Mouse (Mus musculus): ENCODE results near the gene Prkcd. TPM values are rescaled to one million over a fixed set of nuclear protein-coding genes. Genes with fewer than 3 reads are reported as not detected.

Prkcd gene
- polyA plus RNA-seq, 1 experiment = 47.5 TPM

DNA sequence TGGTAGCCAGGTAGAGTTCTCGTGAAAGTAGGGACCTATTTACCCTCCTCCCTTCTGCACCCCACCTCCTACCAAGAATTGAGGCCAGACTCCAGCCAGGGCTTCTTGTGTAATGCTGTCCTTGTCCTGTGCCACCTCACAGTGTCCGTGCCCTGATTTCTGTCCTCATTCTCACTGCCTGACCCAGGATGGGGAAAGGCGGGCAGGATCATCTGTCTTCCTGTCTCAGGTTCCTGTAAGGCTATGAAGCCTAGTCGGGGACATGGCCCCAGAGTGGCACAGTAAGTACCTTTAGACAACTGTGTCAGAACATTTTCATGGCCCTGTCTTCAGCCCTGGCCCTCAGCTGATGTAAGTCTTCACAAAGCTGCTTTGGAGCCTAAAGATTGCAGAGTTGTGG lies 12.7 kb upstream of the Prkcd start:
- H3K27me3 ChIP-seq (ENCODE audit: control insufficient read depth, insufficient read depth, low read length, poor library complexity, severe bottlenecking) = no peaks in the 10 kb centered on the region
- no peaks in the 10 kb centered on the region for H3K4me1 ChIP-seq (ENCODE audit: control insufficient read depth, insufficient read depth, low read length)
- no peak overlapping the region for H3K27ac ChIP-seq (ENCODE audit: insufficient read depth, low read length)
- no peaks in the 10 kb centered on the region for H3K36me3 ChIP-seq (ENCODE audit: control insufficient read depth, insufficient read depth, low read length, poor library complexity, severe bottlenecking)
- no peak for TF ChIP-seq CTCF (IDR thresholded peaks at IDR 0.05; ENCODE audit: low read depth, low read length)
- TF ChIP-seq POLR2A (IDR thresholded peaks at IDR 0.05; ENCODE audit: insufficient read depth, low read length) = no peak
- no peak for TF ChIP-seq EP300 (IDR thresholded peaks at IDR 0.05; ENCODE audit: insufficient read depth, low read depth, low read length)
- H3K4me3 ChIP-seq (ENCODE audit: low read depth, low read length) = no peak overlapping the region
- H3K9ac ChIP-seq (ENCODE audit: low read depth, poor library complexity, severe bottlenecking) = no peak overlapping the region
- H3K9me3 ChIP-seq (replicated peaks; ENCODE audit: control insufficient read depth, insufficient read depth, low read length, poor library complexity, severe bottlenecking) = no peaks in the 10 kb centered on the region

DNA sequence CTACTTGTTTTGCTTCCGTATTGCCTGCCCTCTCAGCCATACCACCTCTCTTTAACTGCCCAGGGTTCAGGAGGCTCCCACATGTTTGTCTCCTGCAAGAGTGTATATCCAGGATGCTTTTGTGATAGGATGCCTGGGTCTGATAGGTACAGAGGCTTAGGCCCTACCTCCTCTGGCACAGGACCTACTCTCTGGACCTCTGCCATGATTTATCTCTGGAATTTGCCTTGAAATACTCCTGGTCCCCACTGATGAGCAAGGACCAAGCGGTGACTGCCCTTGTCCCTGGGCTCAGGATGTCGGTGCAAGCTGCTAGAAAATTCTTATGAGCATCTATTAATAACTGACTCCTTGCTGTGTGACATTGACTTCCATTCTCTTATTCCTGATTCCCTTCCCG lies 12.0 kb upstream of the Prkcd start:
- Histone ChIP-seq H3K27me3 (ENCODE audit: control insufficient read depth, insufficient read depth, low read length, poor library complexity, severe bottlenecking) (no peaks in the 10 kb centered on the region), H3K9me3 (replicated peaks; ENCODE audit: control insufficient read depth, insufficient read depth, low read length, poor library complexity, severe bottlenecking) (no peaks in the 10 kb centered on the region), H3K27ac (ENCODE audit: insufficient read depth, low read length) (no peak overlapping the region), H3K36me3 (ENCODE audit: control insufficient read depth, insufficient read depth, low read length, poor library complexity, severe bottlenecking) (no peaks in the 10 kb centered on the region), H3K4me1 (ENCODE audit: control insufficient read depth, insufficient read depth, low read length) (no peaks in the 10 kb centered on the region), H3K9ac (ENCODE audit: low read depth, poor library complexity, severe bottlenecking) (no peak overlapping the region), H3K4me3 (ENCODE audit: low read depth, low read length) (no peak overlapping the region)
- no peak for TF ChIP-seq CTCF (IDR thresholded peaks at IDR 0.05; ENCODE audit: low read depth, low read length)
- TF ChIP-seq EP300 (IDR thresholded peaks at IDR 0.05; ENCODE audit: insufficient read depth, low read depth, low read length) = no peak
- no peak for TF ChIP-seq POLR2A (IDR thresholded peaks at IDR 0.05; ENCODE audit: insufficient read depth, low read length)

DNA sequence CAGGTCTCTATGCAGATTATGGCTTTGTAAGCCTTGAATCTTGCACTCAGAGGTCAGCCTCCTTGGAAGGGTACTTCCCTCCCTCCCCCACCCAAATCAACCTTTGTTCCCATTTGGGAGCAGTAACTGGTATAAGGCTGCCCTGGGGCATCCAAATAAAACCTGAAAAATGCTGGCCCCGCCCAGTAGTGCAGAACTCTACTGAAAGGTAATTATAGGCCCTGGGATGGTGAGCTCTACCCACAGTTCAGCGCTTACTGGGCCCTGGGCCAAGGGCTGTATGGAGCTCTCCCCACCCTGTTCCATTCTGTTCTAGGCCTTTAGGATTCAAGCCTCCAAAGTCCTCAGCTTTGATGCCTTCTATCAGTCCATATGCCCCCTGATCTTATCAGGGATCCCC lies 11.1 kb upstream of the Prkcd start:
- no peaks in the 10 kb centered on the region for H3K27me3 ChIP-seq (ENCODE audit: control insufficient read depth, insufficient read depth, low read length, poor library complexity, severe bottlenecking)
- H3K27ac ChIP-seq (ENCODE audit: insufficient read depth, low read length) = no peak overlapping the region
- no peaks in the 10 kb centered on the region for H3K4me1 ChIP-seq (ENCODE audit: control insufficient read depth, insufficient read depth, low read length)
- TF ChIP-seq POLR2A (IDR thresholded peaks at IDR 0.05; ENCODE audit: insufficient read depth, low read length) (no peak), CTCF (IDR thresholded peaks at IDR 0.05; ENCODE audit: low read depth, low read length) (no peak), EP300 (IDR thresholded peaks at IDR 0.05; ENCODE audit: insufficient read depth, low read depth, low read length) (no peak)
- H3K36me3 ChIP-seq (ENCODE audit: control insufficient read depth, insufficient read depth, low read length, poor library complexity, severe bottlenecking) = no peaks in the 10 kb centered on the region
- no peak overlapping the region for H3K9ac ChIP-seq (ENCODE audit: low read depth, poor library complexity, severe bottlenecking)
- no peak overlapping the region for H3K4me3 ChIP-seq (ENCODE audit: low read depth, low read length)
- H3K9me3 ChIP-seq (replicated peaks; ENCODE audit: control insufficient read depth, insufficient read depth, low read length, poor library complexity, severe bottlenecking) = no peaks in the 10 kb centered on the region

DNA sequence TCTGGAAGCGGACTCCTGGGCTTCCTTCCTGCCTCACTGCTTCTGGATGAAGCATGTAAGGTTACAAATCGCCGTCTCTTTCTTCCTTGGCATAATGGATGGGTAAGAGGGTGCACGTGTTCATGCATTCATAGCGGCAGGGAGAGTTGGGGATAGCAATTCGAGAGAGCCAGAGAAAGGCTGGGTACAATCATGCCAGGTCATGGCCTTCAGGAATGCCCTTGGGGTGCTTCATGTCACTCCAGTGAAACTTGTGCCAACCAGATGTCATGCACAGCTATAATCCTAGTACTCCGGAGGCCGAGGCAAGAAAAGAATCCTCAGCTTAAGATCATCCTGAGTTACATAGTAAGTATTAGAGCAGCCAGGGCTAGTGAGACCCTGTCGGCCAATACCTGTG lies 10.5 kb upstream of the Prkcd start:
- Histone ChIP-seq H3K9me3 (replicated peaks; ENCODE audit: control insufficient read depth, insufficient read depth, low read length, poor library complexity, severe bottlenecking) (no peaks in the 10 kb centered on the region), H3K27ac (ENCODE audit: insufficient read depth, low read length) (no peak overlapping the region), H3K9ac (ENCODE audit: low read depth, poor library complexity, severe bottlenecking) (no peak overlapping the region), H3K4me1 (ENCODE audit: control insufficient read depth, insufficient read depth, low read length) (no peaks in the 10 kb centered on the region), H3K36me3 (ENCODE audit: control insufficient read depth, insufficient read depth, low read length, poor library complexity, severe bottlenecking) (no peaks in the 10 kb centered on the region), H3K4me3 (ENCODE audit: low read depth, low read length) (no peak overlapping the region), H3K27me3 (ENCODE audit: control insufficient read depth, insufficient read depth, low read length, poor library complexity, severe bottlenecking) (no peaks in the 10 kb centered on the region)
- TF ChIP-seq CTCF (IDR thresholded peaks at IDR 0.05; ENCODE audit: low read depth, low read length) (no peak), POLR2A (IDR thresholded peaks at IDR 0.05; ENCODE audit: insufficient read depth, low read length) (no peak), EP300 (IDR thresholded peaks at IDR 0.05; ENCODE audit: insufficient read depth, low read depth, low read length) (no peak)

DNA sequence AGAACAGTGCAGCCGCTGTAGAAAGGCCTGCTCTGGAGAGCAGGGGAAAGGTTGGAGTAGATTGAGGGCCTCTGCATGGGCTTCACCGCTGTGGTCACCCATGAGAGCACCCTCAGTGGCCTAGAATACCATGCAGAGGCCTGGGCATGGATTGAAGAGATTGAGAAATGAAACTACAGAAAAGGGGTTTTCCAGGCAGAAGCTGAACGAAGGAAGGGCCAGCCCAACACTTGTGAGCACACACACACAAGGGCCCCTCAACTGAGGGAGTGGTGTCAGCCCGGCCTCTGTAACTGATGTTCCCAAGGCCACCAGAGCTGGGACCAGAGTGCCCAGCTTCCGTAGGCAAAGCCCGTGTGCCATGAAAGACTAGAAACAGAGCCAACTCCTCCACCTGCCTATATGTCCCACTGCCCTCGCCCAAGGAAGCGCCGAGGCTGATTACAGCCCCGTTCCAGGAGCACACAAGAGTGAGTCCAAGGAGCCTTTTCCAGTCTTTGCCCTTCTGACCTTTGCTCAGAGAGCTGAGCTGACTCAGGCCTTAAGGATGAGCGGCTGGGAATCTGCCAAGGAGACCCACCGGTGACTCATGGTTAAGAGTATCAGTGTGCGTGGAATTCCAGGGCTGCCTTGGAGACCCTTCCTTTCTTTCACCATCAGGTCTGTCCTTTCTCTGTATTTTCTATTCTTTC lies 9.4 kb upstream of the Prkcd start:
- Histone ChIP-seq H3K4me3 (ENCODE audit: low read depth, low read length) (no peak overlapping the region), H3K27ac (ENCODE audit: insufficient read depth, low read length) (no peak overlapping the region), H3K36me3 (ENCODE audit: control insufficient read depth, insufficient read depth, low read length, poor library complexity, severe bottlenecking) (no peaks in the 10 kb centered on the region)

DNA sequence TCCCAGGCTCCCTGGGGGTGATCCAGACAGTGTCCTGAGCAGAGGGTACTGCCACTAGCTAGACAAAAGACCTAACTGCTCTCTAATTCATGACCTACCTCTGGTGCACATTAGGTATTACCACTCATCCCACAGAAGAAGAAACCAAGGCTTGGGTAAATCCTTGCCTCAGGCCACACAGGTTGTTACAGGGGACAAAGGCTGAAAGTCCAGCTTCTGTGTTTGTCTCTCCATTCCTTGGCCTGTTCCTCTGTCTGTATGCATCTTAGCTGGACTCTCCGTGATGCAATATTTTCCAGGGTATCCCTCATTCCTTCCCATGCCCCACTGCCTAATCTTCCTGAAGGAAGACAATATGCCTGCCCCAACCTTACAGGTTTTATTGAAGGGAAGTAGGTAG lies 8.4 kb upstream of the Prkcd start:
- Histone ChIP-seq H3K4me1 (ENCODE audit: control insufficient read depth, insufficient read depth, low read length) (no peaks in the 10 kb centered on the region), H3K27ac (ENCODE audit: insufficient read depth, low read length) (no peak overlapping the region), H3K9me3 (replicated peaks; ENCODE audit: control insufficient read depth, insufficient read depth, low read length, poor library complexity, severe bottlenecking) (no peaks in the 10 kb centered on the region), H3K4me3 (ENCODE audit: low read depth, low read length) (no peak overlapping the region), H3K9ac (ENCODE audit: low read depth, poor library complexity, severe bottlenecking) (no peak overlapping the region), H3K36me3 (ENCODE audit: control insufficient read depth, insufficient read depth, low read length, poor library complexity, severe bottlenecking) (no peaks in the 10 kb centered on the region), H3K27me3 (ENCODE audit: control insufficient read depth, insufficient read depth, low read length, poor library complexity, severe bottlenecking) (no peaks in the 10 kb centered on the region)
- no peak for TF ChIP-seq EP300 (IDR thresholded peaks at IDR 0.05; ENCODE audit: insufficient read depth, low read depth, low read length)
- TF ChIP-seq CTCF (IDR thresholded peaks at IDR 0.05; ENCODE audit: low read depth, low read length) = no peak
- TF ChIP-seq POLR2A (IDR thresholded peaks at IDR 0.05; ENCODE audit: insufficient read depth, low read length) = no peak

More for the DNA sequence above, 9.4 kb upstream of the Prkcd start:
- no peaks in the 10 kb centered on the region for H3K27me3 ChIP-seq (ENCODE audit: control insufficient read depth, insufficient read depth, low read length, poor library complexity, severe bottlenecking)
- H3K9me3 ChIP-seq (replicated peaks; ENCODE audit: control insufficient read depth, insufficient read depth, low read length, poor library complexity, severe bottlenecking) = no peaks in the 10 kb centered on the region
- TF ChIP-seq EP300 (IDR thresholded peaks at IDR 0.05; ENCODE audit: insufficient read depth, low read depth, low read length) = no peak
- no peak for TF ChIP-seq CTCF (IDR thresholded peaks at IDR 0.05; ENCODE audit: low read depth, low read length)
- TF ChIP-seq POLR2A (IDR thresholded peaks at IDR 0.05; ENCODE audit: insufficient read depth, low read length) = no peak
- H3K9ac ChIP-seq (ENCODE audit: low read depth, poor library complexity, severe bottlenecking) = no peak overlapping the region
- no peaks in the 10 kb centered on the region for H3K4me1 ChIP-seq (ENCODE audit: control insufficient read depth, insufficient read depth, low read length)
